Mouse (Mus musculus) stomach, postnatal 0 days (tissue): ENCODE data around the gene Arl8a.

ENCODE experiments used
- CTCF ChIP-seq: IDR thresholded peaks from 2 replicates; pipeline ENCODE4 v1.5.1; 2016; ENCODE audit warnings: antibody characterized with exemption, low read depth, mild to moderate bottlenecking, moderate library complexity
- EP300 ChIP-seq: optimal IDR thresholded peaks from 2 replicates; pipeline ENCODE3; 2016; ENCODE audit warnings: antibody characterized with exemption

DNA sequence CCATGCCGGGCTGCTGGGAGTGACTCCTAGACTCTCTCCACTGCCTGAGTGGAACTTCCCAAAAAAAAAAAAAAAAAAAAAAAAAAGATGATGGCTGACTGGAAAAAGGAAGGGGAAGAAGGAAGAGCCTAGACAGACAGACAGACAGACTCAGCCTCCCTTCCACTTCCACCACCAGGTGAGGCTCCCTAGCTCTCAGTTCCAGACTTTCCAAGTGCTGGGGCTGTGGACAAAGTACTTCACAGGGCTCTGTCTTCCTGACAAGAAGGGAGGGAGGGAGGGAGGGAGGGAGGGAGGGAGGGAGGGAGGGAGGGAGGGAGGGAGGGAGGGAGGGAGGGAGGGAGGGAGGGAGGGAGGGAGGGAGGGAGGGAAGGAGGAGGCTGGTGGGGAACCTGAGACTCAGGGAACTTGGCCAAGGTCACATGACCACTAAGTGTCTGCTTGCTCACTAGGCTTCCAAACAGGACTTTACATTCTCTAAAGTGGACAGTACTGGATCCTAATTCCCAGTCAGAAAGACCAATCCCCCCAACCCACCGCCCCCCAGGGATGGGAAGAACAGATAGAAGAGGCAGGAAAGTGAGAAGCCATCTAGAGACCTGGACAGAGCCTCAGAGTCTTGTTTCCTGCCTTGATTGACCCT, 16.1 kb upstream of the Arl8a start:
- no peak for TF ChIP-seq CTCF
- TF ChIP-seq EP300 = no peak
